Mouse (Mus musculus): Measurements from ENCODE around the gene Yeats4. TPM values are rescaled to one million over a fixed set of nuclear protein-coding genes. Genes with fewer than 3 reads are reported as not detected.

The Yeats4 gene
- polyA plus RNA-seq, 1 experiment from 2014 or later, result 67.0 TPM

GRCm38 (mm10) chr10:117229826-117230225 lies 5.5 kb upstream of the Yeats4 start:
- Histone ChIP-seq H3K9ac (ENCODE audit: low read depth, low read length) (no peak overlapping the region), H3K27me3 (ENCODE audit: insufficient read depth, low read length) (no peaks in the 10 kb centered on the region), H3K9me3 (replicated peaks; ENCODE audit: low read length) (no peaks in the 10 kb centered on the region), H3K4me2 (ENCODE audit: low read length) (no peak overlapping the region), H3K4me3 (replicated peaks; ENCODE audit: low read depth, low read length) (no peak overlapping the region), H3K4me1 (replicated peaks; ENCODE audit: insufficient read depth, low read length) (no peaks in the 10 kb centered on the region), H3K27ac (peak overlapping the region; percentile 81), H3K36me3 (ENCODE audit: insufficient read depth, low read length) (no peaks in the 10 kb centered on the region)
- WGBS, result 50% methylated on average over 16 of the region's 16 CpGs
- peak; percentile 84 for ATAC-seq (replicated peaks; ENCODE audit: low FRiP score, low read depth)
- TF ChIP-seq CTCF (IDR thresholded peaks at IDR 0.05; ENCODE audit: low read depth), result no peak
- peak; percentile 62 for DNase-seq (ENCODE audit: low spot score)

- Histone ChIP-seq H3K4me1 (replicated peaks; ENCODE audit: insufficient read depth, low read length) (no peaks in the 10 kb centered on the region; the same call in 1 of the 2 replicates), H3K9me3 (replicated peaks; ENCODE audit: low read length) (no peaks in the 10 kb centered on the region), H3K4me3 (replicated peaks; ENCODE audit: low read depth, low read length) (no peak overlapping the region), H3K9ac (ENCODE audit: low read depth, low read length) (no peak overlapping the region), H3K36me3 (ENCODE audit: insufficient read depth, low read length) (0 out of 2 replicates have a peak, but pooled peaks cover 7% of the 10 kb centered on the region), H3K27me3 (ENCODE audit: insufficient read depth, low read length) (no peaks in the 10 kb centered on the region), H3K4me2 (ENCODE audit: low read length) (no peak overlapping the region), H3K27ac (no peak overlapping the region)
- TF ChIP-seq CTCF (IDR thresholded peaks at IDR 0.05; ENCODE audit: low read depth), result no peak
- 84% methylated on average over 3 of the region's 3 CpGs for WGBS
- no peak for DNase-seq (ENCODE audit: low spot score)
- no peak for ATAC-seq (replicated peaks; ENCODE audit: low FRiP score, low read depth)
Observed at GRCm38 (mm10) chr10:117226002-117226401, 1.7 kb upstream of the Yeats4 start.

DNA sequence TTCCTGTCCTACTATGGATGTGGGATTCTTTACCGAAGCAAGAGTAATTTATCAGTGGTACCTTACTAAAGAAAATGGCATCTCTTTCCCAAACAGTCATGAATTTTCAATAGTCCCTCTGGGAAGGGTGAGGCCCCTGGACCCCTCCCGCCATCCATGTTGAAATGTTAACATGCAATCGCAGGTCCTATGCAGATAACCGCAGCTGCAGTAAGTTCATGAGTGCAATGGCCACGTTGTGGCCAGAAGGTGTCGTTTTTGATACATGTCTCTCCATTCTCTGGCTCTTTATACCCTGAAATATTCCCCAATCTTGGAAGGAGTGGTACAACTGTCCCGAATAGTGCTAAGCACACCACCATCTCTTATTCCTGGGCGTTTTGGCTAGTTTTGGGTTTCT lies 787 bp upstream of the Yeats4 start:
- no peak for ATAC-seq (replicated peaks; ENCODE audit: low FRiP score, low read depth)
- H3K9ac ChIP-seq (ENCODE audit: low read depth, low read length), result no peak overlapping the region
- TF ChIP-seq CTCF (IDR thresholded peaks at IDR 0.05; ENCODE audit: low read depth), result peak; percentile 48
- no peaks in the 10 kb centered on the region; the same call in 1 of the 2 replicates for H3K4me1 ChIP-seq (replicated peaks; ENCODE audit: insufficient read depth, low read length)
- no peak for DNase-seq (ENCODE audit: low spot score)
- no peaks in the 10 kb centered on the region for H3K9me3 ChIP-seq (replicated peaks; ENCODE audit: low read length)
- H3K4me2 ChIP-seq (ENCODE audit: low read length), result peak overlapping the region; percentile 88; the same call in 1 of the 2 replicates
- H3K4me3 ChIP-seq (replicated peaks; ENCODE audit: low read depth, low read length), result no peak overlapping the region
- WGBS, result 64% methylated on average over 8 of the region's 8 CpGs
- H3K27ac ChIP-seq, result no peak overlapping the region
- 0 out of 2 replicates have a peak, but pooled peaks cover 12% of the 10 kb centered on the region for H3K36me3 ChIP-seq (ENCODE audit: insufficient read depth, low read length)
- H3K27me3 ChIP-seq (ENCODE audit: insufficient read depth, low read length), result no peaks in the 10 kb centered on the region

GRCm38 (mm10) chr10:117223758-117224101 lies 577 bp downstream of the Yeats4 start:
- Histone ChIP-seq H3K27ac (peak overlapping the region; percentile 95; the same call in 1 of the 2 replicates), H3K4me3 (replicated peaks; ENCODE audit: low read depth, low read length) (peak overlapping the region; percentile 51), H3K36me3 (ENCODE audit: insufficient read depth, low read length) (peaks cover 20% of the 10 kb centered on the region; the same call in 1 of the 2 replicates), H3K9ac (ENCODE audit: low read depth, low read length) (peak overlapping the region; percentile 73), H3K4me2 (ENCODE audit: low read length) (peak overlapping the region; percentile 88), H3K27me3 (ENCODE audit: insufficient read depth, low read length) (no peaks in the 10 kb centered on the region), H3K4me1 (replicated peaks; ENCODE audit: insufficient read depth, low read length) (no peaks in the 10 kb centered on the region; the same call in 1 of the 2 replicates), H3K9me3 (replicated peaks; ENCODE audit: low read length) (no peaks in the 10 kb centered on the region)
- TF ChIP-seq CTCF (IDR thresholded peaks at IDR 0.05; ENCODE audit: low read depth), result no peak
- no peak for DNase-seq (ENCODE audit: low spot score)
- under 1% methylated on average over 9 of the region's 9 CpGs for WGBS
- 0 out of 2 replicates have a peak, but pooled peaks have one; percentile 9 for ATAC-seq (replicated peaks; ENCODE audit: low FRiP score, low read depth)

DNA sequence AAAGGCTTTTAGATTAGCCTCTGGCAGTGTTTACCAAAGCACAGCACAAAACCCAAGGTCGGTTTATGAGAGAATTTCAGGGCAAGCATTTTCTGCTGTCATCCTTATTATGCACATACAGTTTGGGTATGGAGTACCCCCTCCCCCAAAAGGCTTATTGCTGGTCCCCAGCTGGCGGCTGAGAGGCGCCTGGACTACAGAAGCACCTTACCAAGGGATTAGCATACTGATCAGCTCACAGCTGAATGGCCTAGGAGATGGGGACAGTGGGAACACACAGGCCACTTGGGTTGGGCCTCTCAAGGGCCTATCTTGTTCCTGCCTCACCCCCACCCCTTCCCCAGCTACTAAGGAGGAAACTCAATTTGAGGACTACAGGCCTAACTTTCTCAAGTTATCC lies 1.5 kb downstream of the Yeats4 start:
- H3K4me3 ChIP-seq (replicated peaks; ENCODE audit: low read depth, low read length), result no peak overlapping the region
- ATAC-seq (replicated peaks; ENCODE audit: low FRiP score, low read depth) (no peak), DNase-seq (ENCODE audit: low spot score) (no peak)
- H3K9ac ChIP-seq (ENCODE audit: low read depth, low read length), result no peak overlapping the region
- 81% methylated on average over 3 of the region's 3 CpGs for WGBS
- H3K36me3 ChIP-seq (ENCODE audit: insufficient read depth, low read length), result peaks cover 26% of the 10 kb centered on the region; the same call in 1 of the 2 replicates
- H3K27ac ChIP-seq, result no peak overlapping the region
- H3K9me3 ChIP-seq (replicated peaks; ENCODE audit: low read length), result no peaks in the 10 kb centered on the region
- H3K27me3 ChIP-seq (ENCODE audit: insufficient read depth, low read length), result no peaks in the 10 kb centered on the region
- 0 out of 2 replicates have a peak overlapping the region, but pooled peaks have one; percentile 88 for H3K4me2 ChIP-seq (ENCODE audit: low read length)
- TF ChIP-seq CTCF (IDR thresholded peaks at IDR 0.05; ENCODE audit: low read depth), result no peak
- H3K4me1 ChIP-seq (replicated peaks; ENCODE audit: insufficient read depth, low read length), result no peaks in the 10 kb centered on the region; the same call in 1 of the 2 replicates

- Histone ChIP-seq H3K9me3 (replicated peaks; ENCODE audit: low read length) (no peaks in the 10 kb centered on the region), H3K4me3 (replicated peaks; ENCODE audit: low read depth, low read length) (no peak overlapping the region), H3K36me3 (ENCODE audit: insufficient read depth, low read length) (peaks cover 50% of the 10 kb centered on the region), H3K9ac (ENCODE audit: low read depth, low read length) (no peak overlapping the region), H3K27ac (no peak overlapping the region), H3K27me3 (ENCODE audit: insufficient read depth, low read length) (no peaks in the 10 kb centered on the region), H3K4me1 (replicated peaks; ENCODE audit: insufficient read depth, low read length) (no peaks in the 10 kb centered on the region), H3K4me2 (ENCODE audit: low read length) (no peak overlapping the region)
- WGBS, result 96% methylated on average over 8 of the region's 8 CpGs
- DNase-seq (ENCODE audit: low spot score) (no peak), ATAC-seq (replicated peaks; ENCODE audit: low FRiP score, low read depth) (no peak)
- no peak for TF ChIP-seq CTCF (IDR thresholded peaks at IDR 0.05; ENCODE audit: low read depth)
Observed at GRCm38 (mm10) chr10:117218351-117218750, 6.0 kb downstream of the Yeats4 start.
